Mouse (Mus musculus) left cerebral cortex, postnatal 14 days (tissue): ENCODE measurements around the gene Gm43552. TPM values are rescaled to one million over a fixed set of nuclear protein-coding genes. Genes with fewer than 3 reads are reported as not detected.

Source experiments
- DNase-seq, 2 experiments: peaks; one replicate each; pipeline ENCODE4 v3.0.0; 2021 to 2022; ENCODE audit warnings: low spot score in 2 of 2, mixed read lengths in 1 of 2
- intact Hi-C: fragments of 180-260 bp; cut with DNase I; formaldehyde crosslinking; loops from one replicate; pipeline ENCODE4 v1.15.1; 2025
- total RNA-seq, 2 experiments: library from RNA; stranded (reverse); gene quantifications; 2 replicates each; pipeline ENCODE4 v1.2.3; 2021

Gene Gm43552
- total RNA-seq, 2 experiments from 2014 or later, result 3.4 TPM; not detected in 1

DNA sequence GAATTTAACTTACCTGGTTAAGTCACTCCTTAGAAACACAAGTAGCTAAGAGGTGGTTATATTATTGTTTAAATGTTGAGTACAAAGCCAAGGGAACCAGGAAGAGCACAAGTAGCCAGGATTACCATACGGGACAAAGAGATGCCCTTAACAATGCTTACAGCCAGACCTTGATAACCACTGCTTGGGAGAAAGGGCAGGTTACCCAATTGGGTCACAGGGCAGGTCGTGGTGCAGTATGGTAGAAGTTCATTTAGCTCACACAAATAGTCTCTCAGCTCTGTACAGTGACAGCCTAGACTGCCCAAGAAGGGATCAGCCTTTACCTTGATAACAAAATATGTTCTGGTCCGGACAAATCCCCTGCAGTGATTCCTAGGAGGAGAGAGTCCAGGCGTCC, 43.7 kb downstream of the Gm43552 start:
- intact Hi-C loops, result no loop called here
- no peak for DNase-seq

DNA sequence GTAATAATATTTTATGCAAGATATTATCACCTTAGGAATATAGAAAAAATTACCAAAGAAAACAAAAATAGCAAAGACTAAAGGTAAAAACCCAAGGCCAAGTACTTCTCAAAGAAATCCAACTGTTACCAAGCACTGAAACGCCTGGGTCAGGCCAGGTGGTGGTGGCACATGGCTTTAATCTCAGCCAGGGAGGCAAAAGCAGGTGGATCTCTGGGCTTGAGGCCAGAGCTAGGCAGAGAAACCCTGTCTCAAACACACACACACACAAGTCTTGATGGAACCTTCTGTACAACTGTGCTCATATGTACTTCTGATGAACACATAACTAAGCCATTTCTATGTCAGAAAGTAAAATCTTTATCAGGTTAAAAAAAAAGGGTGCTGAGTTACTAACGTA, 44.8 kb downstream of the Gm43552 start:
- intact Hi-C loops, result no loop called here
- DNase-seq, result no peak

DNA sequence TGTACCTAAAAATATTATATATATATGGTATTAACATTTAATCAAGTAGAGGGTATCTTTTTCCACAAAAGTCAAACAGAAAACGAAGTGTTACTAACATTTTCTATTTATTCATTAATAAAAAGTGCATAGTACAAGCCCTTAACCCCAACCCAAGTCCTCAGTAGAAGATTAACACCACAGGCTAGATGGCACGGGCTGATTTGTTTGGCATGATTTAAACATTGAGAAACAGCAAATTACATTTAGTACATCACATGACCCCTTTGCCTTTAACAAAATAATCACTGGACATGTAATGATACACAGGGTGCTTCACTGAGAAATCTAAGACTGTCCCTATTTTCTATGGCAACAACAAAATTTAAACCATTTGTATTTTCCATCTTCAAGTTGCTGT, 45.9 kb downstream of the Gm43552 start:
- no peak for DNase-seq

DNA sequence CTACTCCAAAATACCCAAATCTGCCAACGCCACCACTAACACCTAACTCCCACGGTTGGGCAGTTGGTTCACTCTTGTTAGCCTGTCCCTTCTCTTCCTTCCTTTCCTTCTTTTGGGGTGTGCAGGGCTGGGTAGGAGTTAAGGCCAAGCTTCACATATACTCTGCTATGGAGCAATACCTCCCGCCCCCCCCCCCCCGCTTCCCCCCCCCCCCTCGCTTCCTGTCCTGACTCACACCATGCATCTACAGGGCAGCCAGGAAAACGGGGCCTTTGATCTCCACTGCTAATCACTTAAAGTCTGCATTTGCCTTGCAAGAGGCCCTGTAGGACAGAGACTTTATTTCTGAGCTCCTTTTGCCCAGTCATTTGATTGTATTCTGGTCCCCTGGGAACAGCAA, 47.7 kb downstream of the Gm43552 start:
- intact Hi-C loops, result no loop called here
- DNase-seq, result no peak

More for the DNA sequence above, 45.9 kb downstream of the Gm43552 start:
- intact Hi-C loops, result no loop called here

DNA sequence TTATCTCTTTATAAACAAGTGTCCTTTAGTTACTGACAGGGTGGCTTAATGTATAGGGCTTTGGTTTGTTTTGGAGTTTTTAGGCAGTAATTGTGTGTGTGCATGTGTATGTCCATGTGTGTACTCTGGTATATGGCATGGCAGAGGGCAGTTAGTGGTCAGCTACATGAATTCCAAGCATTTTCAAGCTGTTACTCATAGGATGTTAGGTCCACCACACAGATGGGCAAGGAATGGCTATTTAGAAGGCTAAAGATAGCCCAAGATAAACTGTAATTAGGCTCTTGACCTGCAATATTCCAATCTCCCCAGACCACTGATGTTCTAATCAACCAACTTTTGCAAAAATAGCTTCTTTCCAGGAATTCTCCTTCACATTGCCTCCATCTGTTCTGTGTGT, 54.6 kb downstream of the Gm43552 start:
- intact Hi-C loops, result loop anchor here (5.0 kb wide), 1 partner anchor 54 kb away; the partner anchor contains the start of gene Gm43552
- DNase-seq, result no peak

DNA sequence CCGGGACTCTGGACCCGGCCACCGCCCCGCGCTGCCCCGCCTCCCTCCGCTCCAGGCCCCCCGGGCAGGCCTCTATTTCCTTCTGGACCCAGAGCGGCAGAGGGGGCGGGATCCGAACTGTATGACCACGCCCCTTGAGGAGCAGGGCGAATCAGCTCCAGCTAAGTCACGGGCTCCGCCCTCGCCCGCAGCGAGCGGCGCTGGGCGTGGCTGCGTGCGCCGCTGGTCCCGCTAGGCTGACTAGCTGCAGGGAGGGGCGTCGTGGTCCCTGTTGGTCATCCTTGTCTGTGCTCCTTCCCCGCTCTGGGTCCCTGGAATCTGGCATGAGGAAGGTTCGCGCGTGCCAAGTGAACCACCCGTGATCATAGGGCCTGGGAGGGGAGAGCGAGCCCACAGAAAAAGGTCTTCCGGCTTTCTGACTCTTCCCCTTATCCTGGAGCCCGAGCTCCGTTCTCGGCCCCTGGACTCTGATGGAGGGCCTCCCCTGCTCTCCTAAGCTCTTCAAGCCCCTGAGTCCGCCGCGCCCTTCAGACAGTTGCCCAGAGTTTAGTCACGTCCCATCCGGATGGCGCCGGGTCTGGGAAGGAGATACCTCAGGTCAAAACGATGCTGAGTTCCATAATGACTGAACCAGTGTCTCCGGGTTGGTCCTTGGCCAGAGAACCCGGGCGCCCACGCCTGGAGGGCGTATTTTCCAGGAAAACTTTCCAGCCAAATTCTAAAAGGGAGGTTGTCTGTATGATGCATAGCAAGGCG, 56.6 kb downstream of the Gm43552 start, which contains the start of gene Ugdh:
Gene Ugdh (minus strand): TSS at position 144 of the 756 bp plus-strand sequence.
- intact Hi-C loops, result loop anchor here (5.0 kb wide), 1 partner anchor 56 kb away; the partner anchor contains the start of gene Gm43552

DNA sequence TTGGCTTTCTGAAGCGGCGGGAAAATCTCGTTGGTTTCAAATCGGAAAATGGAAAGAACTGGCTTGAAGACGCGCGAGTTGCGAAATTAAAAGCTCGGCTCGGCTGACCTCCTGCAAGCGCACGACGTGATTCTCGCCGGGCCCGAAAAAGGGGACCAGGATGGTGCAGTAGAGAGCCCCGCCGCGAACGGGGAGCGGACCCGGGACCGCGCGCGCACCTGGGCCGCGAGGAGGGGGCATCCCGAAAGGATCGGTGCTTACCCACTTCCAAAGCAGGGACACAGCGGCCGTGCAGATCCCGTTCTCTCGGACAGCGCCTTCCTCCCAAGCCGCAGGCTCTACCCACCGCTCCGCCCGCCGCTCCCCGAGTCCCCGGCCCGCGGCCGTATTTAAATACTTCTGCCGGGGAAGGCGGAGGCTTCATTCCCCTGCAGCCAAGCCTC, 57.2 kb downstream of the Gm43552 start:
- intact Hi-C loops, result loop anchor here (5.0 kb wide), 1 partner anchor 57 kb away; the partner anchor contains the start of gene Gm43552
- peak in 1 of 2 experiments; percentile 24 for DNase-seq

More for the DNA sequence above, 56.6 kb downstream of the Gm43552 start, which contains the start of gene Ugdh:
- DNase-seq, result peak; percentile 96 to 97

DNA sequence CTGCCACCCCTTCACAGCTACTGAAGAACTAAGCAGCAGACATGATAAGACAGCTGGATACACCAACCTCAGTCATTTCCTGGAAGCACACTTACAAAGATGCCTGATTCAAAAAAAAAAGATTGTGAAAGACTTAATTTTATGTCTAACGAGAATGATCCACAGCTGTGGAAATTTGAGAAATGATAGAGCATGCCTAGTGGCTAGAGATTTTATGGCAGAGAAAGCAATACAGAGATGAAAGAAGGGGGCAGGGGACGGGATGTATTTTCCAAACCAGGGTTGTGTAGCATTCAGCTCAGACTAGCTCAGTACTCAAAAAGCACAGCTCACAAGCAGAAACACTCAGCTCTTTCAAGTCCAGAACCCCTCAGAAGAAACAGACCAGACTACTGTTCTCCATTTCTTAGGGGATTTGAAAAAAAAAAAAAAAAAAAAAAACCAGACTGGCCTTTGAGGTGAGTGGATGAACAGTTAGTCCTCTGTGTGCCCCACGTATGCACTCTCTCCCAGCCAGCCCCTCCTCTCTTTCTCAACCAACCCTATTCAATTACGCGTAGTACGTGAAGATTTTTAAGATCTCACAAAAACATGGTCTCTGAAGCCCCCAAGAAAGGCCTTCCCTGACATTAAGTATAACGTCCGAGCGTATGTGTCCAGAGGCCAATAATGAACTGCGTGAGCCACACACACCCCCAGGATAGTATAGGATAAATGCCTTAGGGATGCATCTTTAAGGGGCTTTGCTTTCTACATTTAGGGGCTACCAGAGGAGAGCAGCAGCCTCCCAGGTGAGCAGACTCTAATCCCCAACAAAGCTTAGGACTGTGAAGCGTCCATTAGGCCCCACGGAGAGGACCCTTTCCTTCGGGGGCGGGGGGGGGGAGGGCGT, 57.9 kb downstream of the Gm43552 start:
- peak; percentile 42 to 71 for DNase-seq
- intact Hi-C loops, result loop anchor here (5.0 kb wide), 1 partner anchor 58 kb away; the partner anchor contains the start of gene Gm43552

DNA sequence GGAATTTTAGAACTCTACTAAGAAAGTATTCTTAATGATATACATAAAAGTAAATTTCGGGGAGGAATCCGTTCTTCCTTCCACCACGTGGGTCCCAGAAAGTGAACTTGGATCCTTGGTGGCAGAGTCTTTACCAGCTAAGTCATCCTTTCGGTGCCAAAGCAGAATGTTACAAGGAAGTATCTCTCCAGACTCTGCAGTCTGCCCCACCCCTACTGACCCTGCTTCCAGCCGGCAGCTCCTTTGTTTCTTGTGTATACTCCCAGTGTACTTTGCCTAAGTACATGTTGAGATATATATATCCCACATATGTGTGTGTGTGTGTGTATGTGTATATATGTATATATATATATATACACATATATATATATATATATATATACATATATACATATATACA, 63.2 kb downstream of the Gm43552 start:
- no peak for DNase-seq
- intact Hi-C loops, result no loop called here

DNA sequence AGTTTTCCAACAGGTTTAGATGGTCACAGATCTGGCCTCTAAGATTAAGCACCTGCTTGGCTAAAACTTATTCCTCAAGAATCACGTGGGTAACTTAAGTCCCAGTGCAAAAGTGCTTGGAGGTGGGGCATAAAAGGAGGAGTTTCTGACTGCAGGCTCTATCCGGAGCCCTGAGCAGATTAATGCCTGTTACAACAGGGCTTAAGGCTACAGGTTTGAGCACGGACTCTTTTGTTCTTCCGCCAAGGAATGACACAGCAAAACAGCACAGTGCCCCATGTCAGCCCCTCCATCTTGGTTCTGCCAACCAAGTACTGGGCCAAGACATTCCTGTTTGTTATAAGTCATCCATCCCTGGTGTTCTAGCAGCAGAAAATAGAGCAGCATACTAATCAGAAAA, 64.3 kb downstream of the Gm43552 start:
- intact Hi-C loops, result no loop called here
- DNase-seq, result no peak

DNA sequence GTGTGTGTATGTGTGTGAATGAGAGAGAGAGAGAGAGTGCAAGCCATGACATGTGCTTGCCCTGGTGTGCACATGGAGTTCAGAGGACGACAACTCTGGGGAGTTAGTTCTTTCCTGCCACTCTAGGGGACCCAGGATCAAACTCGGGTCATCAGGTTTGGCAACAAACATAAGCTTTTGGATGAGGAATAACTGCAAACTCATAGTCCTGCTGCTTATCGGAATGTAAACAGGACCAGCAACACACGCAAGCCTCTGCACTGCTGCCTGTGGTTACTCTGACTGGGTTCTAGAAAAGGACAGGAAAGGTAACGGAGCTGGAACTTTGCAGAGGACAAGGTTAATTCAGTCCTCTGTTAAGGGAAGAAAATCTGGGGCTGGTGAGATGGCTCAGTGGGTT, 67.4 kb downstream of the Gm43552 start:
- intact Hi-C loops, result no loop called here
- no peak for DNase-seq

DNA sequence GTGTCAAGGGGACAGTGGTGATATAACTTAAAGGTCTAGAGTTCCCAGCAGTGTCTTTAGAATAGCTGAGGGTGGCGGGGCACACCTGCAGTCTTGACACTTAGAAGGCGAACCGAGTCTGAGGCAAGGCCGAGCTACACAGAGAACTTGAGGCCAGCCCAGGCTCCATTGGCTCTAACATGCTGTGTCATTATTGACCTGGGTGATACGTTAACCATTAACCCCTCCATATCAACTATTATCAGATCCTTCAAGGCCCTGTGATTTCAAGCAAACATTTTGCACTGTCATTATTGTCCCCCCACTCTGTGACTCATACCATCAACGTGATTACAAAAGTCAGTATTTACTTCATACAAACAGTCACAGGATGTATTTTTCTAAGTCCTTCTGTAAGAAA, 68.4 kb downstream of the Gm43552 start:
- intact Hi-C loops, result no loop called here
- DNase-seq, result no peak

DNA sequence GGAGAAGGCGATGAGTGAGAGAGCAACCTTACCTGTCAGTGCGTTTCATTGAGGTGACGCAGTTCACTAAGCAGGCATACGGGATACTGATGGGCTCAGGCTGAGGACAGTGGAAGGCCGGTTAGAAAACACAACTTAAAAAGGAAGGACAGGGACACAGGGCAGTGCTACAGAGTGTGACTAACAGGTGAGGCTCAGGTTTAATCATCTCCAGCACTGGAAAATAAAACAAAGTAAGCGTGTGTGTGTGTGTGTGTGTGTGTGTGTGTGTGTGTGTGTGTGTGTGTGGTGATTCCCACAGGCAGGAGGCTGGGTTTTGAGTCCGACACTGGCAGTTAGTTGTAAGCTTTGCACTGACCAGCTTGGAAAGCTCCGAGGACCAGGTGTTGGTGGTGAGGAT, 69.8 kb downstream of the Gm43552 start:
- intact Hi-C loops, result no loop called here

DNA sequence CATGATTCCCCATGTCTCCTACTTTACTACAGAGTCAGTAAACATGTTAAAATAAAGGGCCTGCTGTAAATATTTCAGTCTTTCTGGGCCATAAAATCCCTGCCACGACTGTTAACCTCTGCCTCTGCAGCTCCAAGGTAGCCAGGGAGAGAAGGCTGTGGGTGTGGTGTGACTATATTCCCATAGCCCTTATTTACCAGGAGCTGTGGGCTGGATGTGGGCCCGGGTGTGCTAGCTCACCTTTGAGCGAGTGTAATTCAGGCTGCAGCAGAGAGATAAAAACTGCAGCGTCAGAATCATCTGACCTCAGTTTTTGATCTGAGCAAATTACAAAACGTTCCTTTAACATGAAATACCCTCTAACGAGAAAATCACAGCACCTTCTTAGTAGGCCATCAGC, 71.8 kb downstream of the Gm43552 start:
- intact Hi-C loops, result no loop called here
- no peak for DNase-seq

More for the DNA sequence above, 69.8 kb downstream of the Gm43552 start:
- no peak for DNase-seq

DNA sequence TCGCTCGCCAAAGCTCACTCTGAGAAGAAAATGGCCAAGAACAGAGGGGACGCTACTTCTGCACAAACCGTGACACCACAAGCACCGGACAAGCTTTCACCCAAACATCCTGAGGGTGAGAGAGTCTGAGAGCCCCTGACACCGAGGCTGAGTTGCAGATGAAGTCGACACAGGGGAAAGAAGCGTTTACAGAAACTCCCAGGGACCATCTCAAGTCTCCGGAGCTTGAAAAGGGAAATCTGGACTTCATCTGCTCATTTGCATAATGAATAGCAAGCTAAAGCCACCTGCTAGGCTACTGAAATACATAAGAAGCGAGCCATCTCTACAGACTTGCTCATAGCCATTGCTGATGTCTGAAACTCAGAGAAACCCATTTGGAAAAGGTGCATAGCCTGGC, 73.5 kb downstream of the Gm43552 start:
- no peak for DNase-seq
- intact Hi-C loops, result no loop called here

DNA sequence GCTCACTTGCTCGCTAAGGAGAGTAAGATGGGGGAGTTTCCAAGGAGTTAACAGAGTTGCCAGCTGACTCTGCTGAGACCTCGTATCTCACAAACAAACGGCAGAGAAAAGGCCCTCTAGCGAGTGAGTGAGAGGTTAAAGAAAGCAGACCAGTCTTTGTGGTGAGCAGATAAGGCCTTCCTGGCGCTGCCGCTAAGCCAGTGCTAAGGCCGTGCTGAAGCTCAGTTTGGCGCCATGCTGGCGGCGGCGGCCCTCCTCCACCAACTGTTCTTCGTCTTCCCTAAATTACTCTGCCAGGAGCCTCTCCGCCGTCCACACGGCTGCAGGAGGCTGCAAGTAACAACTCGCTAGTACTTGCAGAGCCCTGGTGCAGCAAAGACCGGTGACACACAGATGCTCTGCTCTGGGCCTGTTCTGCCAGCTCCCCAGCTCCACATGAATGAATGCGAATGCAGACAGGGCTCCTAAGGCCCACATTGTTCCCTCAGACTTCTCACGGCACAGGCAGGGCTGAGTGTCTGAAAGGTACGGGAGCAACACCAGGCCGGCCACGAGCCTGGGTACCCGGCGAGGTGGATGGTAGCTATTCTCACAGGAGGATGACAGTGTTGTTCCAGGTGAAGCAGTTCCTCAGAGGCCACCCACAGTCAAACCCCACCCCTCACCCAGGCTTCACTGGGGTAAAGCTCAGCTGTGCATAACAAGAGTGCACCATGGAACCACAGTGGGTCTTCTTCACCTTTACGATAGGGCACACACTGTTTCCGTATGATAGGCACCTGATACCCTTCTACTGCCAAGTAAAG, 76.8 kb downstream of the Gm43552 start:
- intact Hi-C loops, result no loop called here
- no peak for DNase-seq

DNA sequence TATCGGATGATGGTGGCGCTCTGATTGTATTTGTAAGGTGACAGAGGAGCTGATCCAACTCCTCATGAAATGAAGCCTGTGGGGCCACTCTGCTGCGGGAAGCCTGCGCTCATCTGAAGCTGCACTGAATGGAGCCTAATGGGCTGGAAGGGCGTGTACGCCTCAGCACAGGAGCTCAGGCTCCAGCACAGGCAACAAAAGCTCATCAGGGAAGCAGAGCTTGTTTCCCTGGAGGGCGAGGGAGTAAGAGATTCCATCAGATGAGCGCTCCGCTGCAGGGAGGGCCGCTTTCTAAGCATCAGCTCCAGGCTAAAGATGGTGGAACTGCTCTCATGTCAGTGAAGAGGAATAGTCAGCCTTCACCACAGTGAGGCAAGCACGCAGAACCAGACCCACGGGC, 84.6 kb downstream of the Gm43552 start:
- intact Hi-C loops, result loop anchor here (10.0 kb wide), 1 partner anchor 227 kb away; no protein-coding TSS in a partner anchor
- DNase-seq, result no peak

DNA sequence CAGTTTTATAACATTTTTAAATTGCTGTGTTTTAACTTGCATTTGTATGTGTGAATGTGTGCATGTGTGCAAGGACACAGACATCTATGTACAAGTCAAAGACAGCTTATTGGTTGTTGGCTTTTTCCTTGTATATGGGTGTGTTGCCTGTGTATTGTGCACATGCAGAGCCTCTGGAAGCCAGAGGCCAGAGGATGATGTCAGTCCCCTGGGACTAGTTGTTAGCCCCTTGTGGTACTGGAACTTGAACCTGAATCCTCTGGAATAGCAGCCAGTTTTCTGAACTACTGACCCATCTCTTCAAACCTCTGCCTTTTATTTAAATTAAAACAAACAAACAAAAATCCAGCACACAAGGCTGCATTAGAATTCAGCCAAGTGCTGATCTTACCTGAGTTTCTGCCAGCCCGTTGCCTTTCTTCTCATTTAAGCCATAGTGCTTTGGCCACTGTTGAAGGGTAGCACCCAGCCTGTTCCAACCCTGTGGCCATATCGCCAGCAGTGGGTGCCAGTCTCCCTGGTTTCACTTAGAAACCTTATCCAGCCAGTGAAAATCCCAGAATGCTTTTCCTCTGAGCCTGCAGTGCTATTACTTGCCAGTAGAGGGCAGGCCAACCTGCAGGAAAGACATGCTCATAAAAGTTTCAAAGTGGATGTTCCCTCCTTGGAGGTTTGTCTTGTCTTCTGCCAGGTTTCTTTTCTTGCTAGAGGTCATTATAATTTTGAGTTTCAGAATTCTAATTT, 91.2 kb downstream of the Gm43552 start:
- intact Hi-C loops, result loop anchor here (5.0 to 10.0 kb wide), 2 partner anchors 233 to 296 kb away; partner anchors contain the start of gene Pds5a
- DNase-seq, result peak; percentile 88 to 89
